Mouse (Mus musculus) lung, postnatal 25 days (tissue): ENCODE data around the gene Becn1.

Source experiments
- DNase-seq: peaks from one replicate; pipeline ENCODE4 v3.0.0; 2022; ENCODE audit warnings: low spot score

Becn1 gene

DNA sequence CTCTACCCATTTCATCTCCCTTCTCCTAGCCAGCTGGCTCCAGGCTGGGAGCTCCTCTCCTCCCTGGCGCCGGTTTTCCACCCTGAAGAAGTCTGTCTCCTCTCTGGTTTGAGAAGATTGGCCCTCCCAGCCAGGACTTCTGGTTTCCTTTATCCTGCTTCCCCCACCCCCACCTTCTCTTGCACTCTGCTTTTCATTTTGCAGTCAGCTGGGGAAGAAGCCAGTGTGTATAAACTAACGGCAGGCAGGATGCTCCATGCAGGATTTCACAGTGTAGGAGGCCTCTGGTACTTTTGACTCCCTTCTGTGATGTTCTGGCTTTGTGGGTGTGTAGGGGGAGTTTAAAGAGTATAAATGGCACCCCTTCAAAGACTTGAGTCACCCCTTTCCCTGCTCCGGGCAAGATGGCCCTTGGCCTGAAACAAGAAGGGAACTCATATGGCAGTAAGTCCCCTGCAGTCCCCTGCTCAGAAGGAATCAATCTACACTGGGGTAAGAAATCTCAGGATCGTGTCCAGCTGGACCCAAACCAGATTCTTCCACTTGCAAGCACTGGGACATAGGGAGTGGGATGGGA, 63.9 kb downstream of the Becn1 start:
- no peak for DNase-seq

DNA sequence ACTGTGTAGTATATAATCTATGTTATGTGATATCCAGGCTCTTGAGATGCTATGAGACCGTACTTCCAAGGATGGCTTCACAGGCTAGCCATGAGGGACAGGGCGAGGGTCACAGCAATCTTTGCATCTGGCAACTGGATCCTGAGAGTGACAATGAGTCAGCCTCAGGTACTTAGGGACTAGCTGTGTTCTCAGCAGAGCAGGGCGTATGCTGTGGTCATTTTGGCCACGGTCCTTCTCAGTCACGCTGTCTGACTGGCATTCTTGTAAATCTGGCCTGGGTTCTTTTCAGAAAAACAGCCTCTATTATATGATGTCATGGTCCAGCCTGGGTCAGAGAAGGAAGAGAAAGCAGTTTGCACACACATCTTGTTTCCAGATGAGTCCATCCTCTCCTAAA, 65.3 kb downstream of the Becn1 start:
- DNase-seq, result no peak
